Mouse (Mus musculus): ENCODE measurements around the gene Magi2.

DNA sequence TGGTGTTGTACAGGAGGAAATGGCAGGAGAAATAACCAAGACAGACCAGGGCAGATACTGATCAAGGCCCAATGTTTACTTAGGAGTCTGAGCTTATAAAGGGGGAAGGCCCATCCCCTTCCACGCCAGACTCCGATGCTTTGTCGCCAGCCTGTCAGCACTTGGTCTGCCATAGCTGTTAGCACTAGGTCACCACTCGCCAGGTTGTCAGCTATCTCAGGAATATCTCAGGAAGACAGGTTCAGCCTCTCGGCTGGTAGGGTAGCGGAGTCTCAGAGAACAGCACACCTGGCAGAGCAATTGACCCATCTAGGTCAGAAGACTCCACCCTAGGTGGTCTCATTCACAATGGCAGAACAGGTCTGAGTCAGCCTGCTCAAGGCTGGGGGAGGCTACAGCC is 1514.4 kb downstream of the Magi2 start:
- TF ChIP-seq POLR2A (IDR thresholded peaks at IDR 0.05; ENCODE audit: control insufficient read depth, extremely low read depth, insufficient read depth, low read length, poor library complexity) = no peak
- TF ChIP-seq CTCF (IDR thresholded peaks at IDR 0.05; ENCODE audit: borderline replicate concordance, control insufficient read depth, extremely low read depth, insufficient read depth, low read length, poor library complexity) = no peak

Data from thymus, adult 2 months (tissue).